Mouse (Mus musculus): ENCODE measurements around the gene Alpl. TPM values are rescaled to one million over a fixed set of nuclear protein-coding genes. Genes with fewer than 3 reads are reported as not detected.

Gene Alpl
- 16.1 and 18.1 TPM in 2 replicates for polyA plus RNA-seq (2014; fragmentation: Nextera tagmentation; extraction: Ambion mirVana)

DNA sequence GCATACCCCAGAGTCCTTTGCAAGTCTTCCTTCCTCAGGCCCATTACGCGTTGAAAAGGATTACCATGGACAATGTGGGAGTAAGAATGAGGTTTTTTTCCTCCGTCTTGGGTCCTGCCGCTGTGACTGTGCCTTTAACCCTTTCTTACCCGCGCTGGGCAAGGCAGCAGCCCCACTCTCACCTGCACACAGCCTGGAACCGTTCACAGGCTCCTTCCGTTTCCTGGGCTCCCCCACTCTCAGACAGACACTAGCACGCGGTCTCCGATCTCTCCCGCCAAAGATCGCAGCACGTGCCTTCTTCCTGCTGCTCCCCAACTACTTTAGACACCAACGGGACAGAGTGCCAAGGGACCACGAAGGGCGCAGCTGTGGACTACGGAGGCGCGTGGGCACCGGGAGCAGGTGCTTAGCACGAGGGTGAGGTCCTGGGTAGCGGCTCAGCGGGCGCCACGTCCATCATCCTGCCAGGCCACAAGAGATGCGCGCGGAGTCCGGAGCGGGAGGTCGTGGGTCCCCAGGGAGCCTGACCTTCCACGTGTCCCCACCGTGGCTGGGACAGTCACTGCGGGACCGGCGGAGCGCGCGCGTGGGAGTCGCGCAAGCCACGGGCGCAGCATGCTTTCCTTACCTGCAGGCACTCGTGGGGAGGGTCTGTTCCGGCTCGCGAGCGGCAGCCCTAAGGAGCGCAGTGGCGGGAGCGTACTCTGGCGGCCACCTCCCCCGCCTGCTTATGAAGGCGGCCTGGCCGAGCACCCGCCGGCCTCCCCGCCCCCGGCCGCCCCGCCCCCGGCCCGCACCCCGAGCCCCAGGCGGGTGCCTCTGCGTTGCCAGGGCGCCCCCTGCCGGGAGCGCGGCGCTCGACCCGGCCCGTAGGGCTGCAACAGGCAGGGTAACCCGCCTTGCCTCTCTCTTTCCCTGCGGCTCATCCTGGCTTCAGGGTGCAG lies at the start of gene Alpl:
Gene Alpl, minus strand, starts transcription at position 774 of the 947 bp plus-strand sequence.
- Histone ChIP-seq H3K27ac (ENCODE audit: low read depth, low read length) (no peak within 1 kb of the TSS), H3K9me3 (ENCODE audit: control insufficient read depth, low read length) (no peaks in the 10 kb centered on the region), H3K27me3 (ENCODE audit: control insufficient read depth, insufficient read depth, low read length) (peaks cover 6% of the 10 kb centered on the region; the same call in 1 of the 2 replicates), H3K4me2 (ENCODE audit: low read depth, low read length, severe bottlenecking) (peak within 1 kb of the TSS; percentile 91), H3K9ac (ENCODE audit: low read length) (peak within 1 kb of the TSS; percentile 53), H3K36me3 (ENCODE audit: control insufficient read depth, insufficient read depth, low read length) (no peaks in the 10 kb centered on the region), H3K4me3 (ENCODE audit: low read depth, low read length) (peak within 1 kb of the TSS; percentile 38), H3K4me1 (replicated peaks; ENCODE audit: control insufficient read depth, insufficient read depth, low read length) (peaks cover 21% of the 10 kb centered on the region)
- WGBS, result under 1% methylated on average over 42 of the region's 78 CpGs
- ATAC-seq (replicated peaks; ENCODE audit: low FRiP score) (peak; percentile 69), DNase-seq (ENCODE audit: low spot score) (peak; percentile 90)

DNA sequence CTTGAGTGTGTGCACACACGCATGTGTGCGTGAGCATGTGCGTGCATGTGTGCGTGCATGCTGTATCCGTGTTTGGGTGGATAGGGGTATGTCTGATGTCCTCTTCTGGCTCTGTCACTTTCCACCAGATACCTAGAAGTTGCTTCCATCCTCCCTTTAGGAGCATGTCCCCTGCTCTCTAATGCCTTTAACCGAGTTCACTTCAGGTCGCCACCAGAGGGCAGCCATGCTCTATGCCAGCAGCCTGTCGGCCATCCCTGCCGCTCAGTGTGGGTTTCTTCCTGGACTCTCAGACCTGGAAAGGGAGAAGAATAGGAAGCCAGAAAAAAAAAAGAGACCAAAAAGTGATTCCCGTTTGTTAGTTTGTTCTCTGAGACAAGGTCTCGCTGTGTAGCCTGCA lies 48.5 kb upstream of the Alpl start:
- WGBS, result 20% methylated on average over 11 of the region's 11 CpGs
- Histone ChIP-seq H3K27me3 (ENCODE audit: control insufficient read depth, insufficient read depth, low read length) (no peaks in the 10 kb centered on the region), H3K4me2 (ENCODE audit: low read depth, low read length, severe bottlenecking) (no peak overlapping the region), H3K36me3 (ENCODE audit: control insufficient read depth, insufficient read depth, low read length) (no peaks in the 10 kb centered on the region), H3K9me3 (ENCODE audit: control insufficient read depth, low read length) (no peaks in the 10 kb centered on the region), H3K9ac (ENCODE audit: low read length) (no peak overlapping the region), H3K4me1 (replicated peaks; ENCODE audit: control insufficient read depth, insufficient read depth, low read length) (no peaks in the 10 kb centered on the region), H3K27ac (ENCODE audit: low read depth, low read length) (no peak overlapping the region), H3K4me3 (ENCODE audit: low read depth, low read length) (no peak overlapping the region)
- DNase-seq (ENCODE audit: low spot score) (peak; percentile 90), ATAC-seq (replicated peaks; ENCODE audit: low FRiP score) (no peak)

- H3K27me3 ChIP-seq (ENCODE audit: control insufficient read depth, insufficient read depth, low read length), result no peaks in the 10 kb centered on the region
- H3K4me3 ChIP-seq (ENCODE audit: low read depth, low read length), result no peak overlapping the region
- DNase-seq (ENCODE audit: low spot score), result no peak
- no peak overlapping the region for H3K27ac ChIP-seq (ENCODE audit: low read depth, low read length)
- WGBS, result 89% methylated on average over 5 of the region's 5 CpGs
- H3K9me3 ChIP-seq (ENCODE audit: control insufficient read depth, low read length), result no peaks in the 10 kb centered on the region
- ATAC-seq (replicated peaks; ENCODE audit: low FRiP score), result no peak
- no peak overlapping the region for H3K4me2 ChIP-seq (ENCODE audit: low read depth, low read length, severe bottlenecking)
- no peaks in the 10 kb centered on the region for H3K36me3 ChIP-seq (ENCODE audit: control insufficient read depth, insufficient read depth, low read length)
- no peak overlapping the region for H3K9ac ChIP-seq (ENCODE audit: low read length)
- H3K4me1 ChIP-seq (replicated peaks; ENCODE audit: control insufficient read depth, insufficient read depth, low read length), result no peaks in the 10 kb centered on the region
Measured at GRCm38 (mm10) chr4:137839452-137839851, 43.3 kb upstream of the Alpl start.

DNA sequence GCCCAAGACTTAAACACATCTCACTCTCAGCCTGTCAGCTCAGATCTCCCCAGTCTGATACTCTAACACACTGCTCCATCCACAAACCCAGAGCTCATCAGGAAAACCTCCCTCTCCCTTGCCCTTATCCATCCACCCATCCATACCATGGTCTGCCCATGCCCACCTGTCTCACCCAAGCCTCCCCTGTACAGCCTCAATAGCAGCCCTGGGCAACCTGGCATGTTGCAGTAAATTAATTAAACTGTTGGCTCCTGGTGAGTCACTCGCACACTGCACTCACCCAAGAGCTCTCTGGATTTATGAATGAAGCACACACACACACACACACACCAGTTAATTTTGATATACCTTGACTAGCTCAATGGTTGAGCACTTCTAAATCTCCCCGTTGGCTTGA lies 42.6 kb upstream of the Alpl start:
- Histone ChIP-seq H3K4me3 (ENCODE audit: low read depth, low read length) (no peak overlapping the region), H3K27me3 (ENCODE audit: control insufficient read depth, insufficient read depth, low read length) (no peaks in the 10 kb centered on the region), H3K4me1 (replicated peaks; ENCODE audit: control insufficient read depth, insufficient read depth, low read length) (no peaks in the 10 kb centered on the region), H3K36me3 (ENCODE audit: control insufficient read depth, insufficient read depth, low read length) (no peaks in the 10 kb centered on the region), H3K9me3 (ENCODE audit: control insufficient read depth, low read length) (no peaks in the 10 kb centered on the region), H3K9ac (ENCODE audit: low read length) (no peak overlapping the region), H3K27ac (ENCODE audit: low read depth, low read length) (no peak overlapping the region), H3K4me2 (ENCODE audit: low read depth, low read length, severe bottlenecking) (no peak overlapping the region)
- WGBS, result 93% methylated on average over 2 of the region's 2 CpGs
- ATAC-seq (replicated peaks; ENCODE audit: low FRiP score) (no peak), DNase-seq (ENCODE audit: low spot score) (no peak)

DNA sequence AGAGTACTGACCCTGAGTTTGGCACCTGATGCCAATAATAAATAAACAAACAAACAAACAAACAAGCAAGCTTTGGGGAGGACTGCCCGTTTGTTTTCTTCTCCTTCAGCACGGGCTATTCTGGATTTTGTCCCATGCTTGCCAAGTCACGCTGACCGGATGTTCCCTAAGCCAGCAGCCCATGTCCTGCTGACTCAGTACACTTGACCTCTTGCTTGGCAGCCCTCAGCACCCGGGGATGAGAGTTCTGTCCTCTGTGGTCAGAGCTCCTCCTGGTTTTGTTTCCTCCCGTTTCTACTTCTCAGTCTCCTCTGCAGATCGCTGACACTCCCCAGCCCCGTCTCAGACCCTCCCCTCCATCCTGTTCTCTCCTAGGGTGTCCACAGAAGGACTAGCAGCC lies 41.6 kb upstream of the Alpl start:
- Histone ChIP-seq H3K27me3 (ENCODE audit: control insufficient read depth, insufficient read depth, low read length) (no peaks in the 10 kb centered on the region), H3K27ac (ENCODE audit: low read depth, low read length) (no peak overlapping the region), H3K36me3 (ENCODE audit: control insufficient read depth, insufficient read depth, low read length) (no peaks in the 10 kb centered on the region), H3K9ac (ENCODE audit: low read length) (no peak overlapping the region), H3K4me2 (ENCODE audit: low read depth, low read length, severe bottlenecking) (no peak overlapping the region), H3K9me3 (ENCODE audit: control insufficient read depth, low read length) (no peaks in the 10 kb centered on the region), H3K4me3 (ENCODE audit: low read depth, low read length) (no peak overlapping the region), H3K4me1 (replicated peaks; ENCODE audit: control insufficient read depth, insufficient read depth, low read length) (no peaks in the 10 kb centered on the region)
- DNase-seq (ENCODE audit: low spot score) (no peak), ATAC-seq (replicated peaks; ENCODE audit: low FRiP score) (no peak)
- 84% methylated on average over 8 of the region's 8 CpGs for WGBS

- Histone ChIP-seq H3K36me3 (ENCODE audit: control insufficient read depth, insufficient read depth, low read length) (no peaks in the 10 kb centered on the region), H3K9ac (ENCODE audit: low read length) (no peak overlapping the region), H3K4me1 (replicated peaks; ENCODE audit: control insufficient read depth, insufficient read depth, low read length) (no peaks in the 10 kb centered on the region), H3K27me3 (ENCODE audit: control insufficient read depth, insufficient read depth, low read length) (no peaks in the 10 kb centered on the region), H3K4me2 (ENCODE audit: low read depth, low read length, severe bottlenecking) (no peak overlapping the region), H3K4me3 (ENCODE audit: low read depth, low read length) (no peak overlapping the region), H3K9me3 (ENCODE audit: control insufficient read depth, low read length) (no peaks in the 10 kb centered on the region), H3K27ac (ENCODE audit: low read depth, low read length) (no peak overlapping the region)
- ATAC-seq (replicated peaks; ENCODE audit: low FRiP score), result no peak
- no peak for DNase-seq (ENCODE audit: low spot score)
- WGBS, result 93% methylated on average over 5 of the region's 5 CpGs
Measured at GRCm38 (mm10) chr4:137836741-137837140, 40.6 kb upstream of the Alpl start.

- Histone ChIP-seq H3K9me3 (ENCODE audit: control insufficient read depth, low read length) (no peaks in the 10 kb centered on the region), H3K4me3 (ENCODE audit: low read depth, low read length) (no peak overlapping the region), H3K9ac (ENCODE audit: low read length) (no peak overlapping the region), H3K4me1 (replicated peaks; ENCODE audit: control insufficient read depth, insufficient read depth, low read length) (no peaks in the 10 kb centered on the region), H3K27me3 (ENCODE audit: control insufficient read depth, insufficient read depth, low read length) (no peaks in the 10 kb centered on the region), H3K4me2 (ENCODE audit: low read depth, low read length, severe bottlenecking) (peak overlapping the region; percentile 13; the same call in 1 of the 2 replicates), H3K36me3 (ENCODE audit: control insufficient read depth, insufficient read depth, low read length) (no peaks in the 10 kb centered on the region), H3K27ac (ENCODE audit: low read depth, low read length) (no peak overlapping the region)
- peak; percentile 89 for DNase-seq (ENCODE audit: low spot score)
- WGBS, result 12% methylated on average over 14 of the region's 14 CpGs
- peak; percentile 72 for ATAC-seq (replicated peaks; ENCODE audit: low FRiP score)
Measured at GRCm38 (mm10) chr4:137835624-137836337, 39.6 kb upstream of the Alpl start.

GRCm38 (mm10) chr4:137831598-137831997 lies 35.4 kb upstream of the Alpl start:
- Histone ChIP-seq H3K4me2 (ENCODE audit: low read depth, low read length, severe bottlenecking) (no peak overlapping the region), H3K36me3 (ENCODE audit: control insufficient read depth, insufficient read depth, low read length) (no peaks in the 10 kb centered on the region), H3K9ac (ENCODE audit: low read length) (no peak overlapping the region), H3K4me3 (ENCODE audit: low read depth, low read length) (no peak overlapping the region), H3K9me3 (ENCODE audit: control insufficient read depth, low read length) (no peaks in the 10 kb centered on the region), H3K27ac (ENCODE audit: low read depth, low read length) (no peak overlapping the region), H3K4me1 (replicated peaks; ENCODE audit: control insufficient read depth, insufficient read depth, low read length) (no peaks in the 10 kb centered on the region), H3K27me3 (ENCODE audit: control insufficient read depth, insufficient read depth, low read length) (no peaks in the 10 kb centered on the region)
- 87% methylated on average over 11 of the region's 11 CpGs for WGBS
- DNase-seq (ENCODE audit: low spot score) (no peak), ATAC-seq (replicated peaks; ENCODE audit: low FRiP score) (no peak)

Measured in forebrain, embryonic 11.5 days (tissue).